Mouse (Mus musculus) kidney, postnatal 0 days (tissue): ENCODE data around the gene Ccz1. TPM values are rescaled to one million over a fixed set of nuclear protein-coding genes. Genes with fewer than 3 reads are reported as not detected.
"Not testable (repeated sequence)": the region's sequence is repeated elsewhere in the genome, so short reads cannot be mapped to it uniquely, and the experiment has no call there.

Experiments used
- ATAC-seq: fragments of 200-750 bp; cut with Nextera tagmentation; replicated peaks from 2 replicates; pipeline ENCODE4 v1.8.0; 2017; ENCODE audit warnings: low read depth, moderate number of reproducible peaks, moderate TSS enrichment, moderate library complexity; ENCODE audit not compliant: low FRiP score
- DNase-seq: peaks from one replicate; pipeline ENCODE4 v3.0.0-alpha.2; 2016; ENCODE audit warnings: low spot score
- H3K27ac ChIP-seq: fragments of 300-500 bp; sonication (generic); 2 replicates; pipeline ENCODE4 v1.5.1; 2014; ENCODE audit warnings: mild to moderate bottlenecking
- H3K27me3 ChIP-seq: fragments of 300-500 bp; sonication (generic); 2 replicates; pipeline ENCODE4 v1.6.1; 2014; ENCODE audit warnings: low read length, mixed read lengths; ENCODE audit not compliant: insufficient read depth
- H3K36me3 ChIP-seq: fragments of 300-500 bp; sonication (generic); 2 replicates; pipeline ENCODE4 v1.6.1; 2014; ENCODE audit warnings: low read length, mixed read lengths; ENCODE audit not compliant: insufficient read depth
- H3K4me1 ChIP-seq: fragments of 300-500 bp; sonication (generic); replicated peaks from 2 replicates; pipeline ENCODE4 v1.6.1; 2014; ENCODE audit warnings: antibody characterized with exemption, low read length, mixed read lengths; ENCODE audit not compliant: insufficient read depth
- H3K4me2 ChIP-seq: fragments of 300-500 bp; sonication (generic); 2 replicates; pipeline ENCODE4 v1.6.1; 2014; ENCODE audit warnings: mild to moderate bottlenecking, low read length, moderate library complexity, mixed read lengths
- H3K4me3 ChIP-seq: fragments of 300-500 bp; sonication (generic); replicated peaks from 2 replicates; pipeline ENCODE4 v1.5.1; 2014; ENCODE audit warnings: low read depth, low read length
- H3K9ac ChIP-seq: fragments of 300-500 bp; sonication (generic); 2 replicates; pipeline ENCODE4 v1.6.1; 2014; ENCODE audit warnings: low read depth, low read length
- H3K9me3 ChIP-seq: fragments of 300-500 bp; sonication (generic); replicated peaks from 2 replicates; pipeline ENCODE4 v1.6.1; 2016; ENCODE audit warnings: low read length, inconsistent platforms, mixed read lengths
- CTCF ChIP-seq: IDR thresholded peaks from 2 replicates; pipeline ENCODE4 v1.5.1; 2016; ENCODE audit warnings: antibody characterized with exemption, low read depth, mild to moderate bottlenecking, moderate library complexity
- WGBS: fragments of 180-500 bp; shearing (Covaris S2); extraction: QIAGEN DNeasy Blood & Tissue Kit; methylation state at CpG from one replicate; pipeline ENCODE4 v1.1.7; 2014; 5-methylcytosine and 5-hydroxymethylcytosine counted together
- polyA plus RNA-seq: library from polyadenylated mRNA; unstranded; fragments of >200 nt; fragmentation: Nextera tagmentation; extraction: Ambion mirVana; gene quantifications from 2 replicates; pipeline ENCODE4 v1.2.1, GENCODE M21; 2015

Gene Ccz1
- polyA plus RNA-seq, 1 experiment from 2014 or later, result 78.9 TPM

DNA sequence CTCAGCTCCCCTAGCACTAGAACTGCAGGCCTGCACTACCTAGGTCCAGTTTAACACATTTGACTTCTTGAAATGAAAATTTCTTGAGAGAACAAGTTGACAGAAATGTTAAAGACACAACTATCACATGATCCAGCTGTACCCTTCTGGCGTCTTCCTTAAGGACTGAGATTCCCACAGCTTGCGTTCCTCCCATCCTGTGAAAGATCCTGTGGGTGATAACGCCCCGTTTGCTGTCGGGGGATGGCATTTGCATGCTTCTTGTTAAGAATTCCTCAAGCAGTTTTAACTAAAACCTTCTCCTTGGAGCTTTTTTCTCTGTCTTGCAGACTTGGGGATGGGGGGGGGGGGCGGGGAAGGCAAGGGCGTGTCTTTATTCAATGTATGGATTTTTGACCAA lies 19.9 kb upstream of the Ccz1 start:
- Histone ChIP-seq H3K36me3 (no peaks in the 10 kb centered on the region), H3K4me1 (no peaks in the 10 kb centered on the region), H3K27ac (no peak overlapping the region), H3K27me3 (no peaks in the 10 kb centered on the region), H3K9me3 (no peaks in the 10 kb centered on the region), H3K9ac (no peak overlapping the region), H3K4me3 (no peak overlapping the region), H3K4me2 (no peak overlapping the region)
- ATAC-seq (no peak), DNase-seq (no peak)
- TF ChIP-seq CTCF, result no peak
- 59% methylated on average over 7 of the region's 7 CpGs for WGBS

DNA sequence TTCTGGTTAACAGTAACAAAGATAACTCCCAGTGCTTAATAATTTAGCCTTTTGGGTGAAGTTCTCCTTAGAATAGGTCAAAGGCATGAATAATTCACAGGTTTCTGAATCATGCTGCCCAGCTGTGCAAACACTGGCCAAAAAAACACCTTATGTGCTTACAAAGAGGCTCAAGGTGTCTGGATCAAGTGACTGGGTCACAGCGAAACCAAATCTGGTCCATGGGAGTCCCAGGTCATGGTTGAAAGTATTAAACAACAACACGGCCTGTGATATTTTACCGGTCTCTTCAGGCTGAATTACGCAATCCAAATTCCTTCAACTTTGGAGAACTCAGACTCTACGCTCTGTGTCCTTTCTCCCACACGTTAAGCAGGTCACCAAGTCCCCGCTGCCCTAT lies 17.8 kb upstream of the Ccz1 start:
- Histone ChIP-seq H3K4me2 (no peak overlapping the region), H3K36me3 (no peaks in the 10 kb centered on the region), H3K4me3 (no peak overlapping the region), H3K27ac (no peak overlapping the region), H3K27me3 (no peaks in the 10 kb centered on the region), H3K4me1 (no peaks in the 10 kb centered on the region), H3K9me3 (no peaks in the 10 kb centered on the region), H3K9ac (no peak overlapping the region)
- no peak for TF ChIP-seq CTCF
- DNase-seq, result peak; percentile 81
- WGBS, result 37% methylated on average over 7 of the region's 7 CpGs
- ATAC-seq, result no peak; the same call in 1 of the 2 replicates

DNA sequence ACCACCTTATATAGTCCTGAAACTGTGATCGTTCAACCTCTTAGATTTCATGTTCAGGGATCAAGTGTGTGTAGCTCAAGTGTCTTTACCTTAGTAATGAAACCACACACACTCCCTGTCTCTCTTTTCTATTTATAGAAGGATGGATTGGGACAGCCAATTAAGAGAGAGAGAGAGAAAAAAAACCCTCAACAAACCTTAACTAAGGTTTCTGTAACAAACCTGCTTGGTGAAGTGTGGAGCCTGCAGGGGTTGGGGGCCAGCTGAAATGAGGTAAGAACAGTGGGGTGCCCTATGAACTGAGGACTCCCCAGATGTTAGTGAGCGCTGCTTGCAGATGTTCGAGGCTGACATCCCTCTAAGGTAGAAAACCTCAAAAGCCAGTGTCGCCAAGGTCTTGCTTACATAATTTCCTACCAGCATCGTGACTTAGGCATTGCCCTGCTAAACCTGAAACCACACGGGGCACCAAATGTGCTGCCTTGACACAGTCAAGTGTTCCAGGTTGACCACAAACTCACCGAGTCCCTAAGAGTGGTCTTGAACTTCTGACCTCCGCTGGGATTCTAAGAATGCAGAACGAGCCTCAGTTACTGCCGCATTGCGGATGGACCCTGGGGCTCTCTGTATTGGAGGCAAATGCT lies 12.1 kb upstream of the Ccz1 start, which contains the start of gene Ocm:
TSS of gene Ocm (minus strand) at position 51 of the 644 bp plus-strand sequence.
- no peaks in the 10 kb centered on the region for H3K4me1 ChIP-seq
- no peaks in the 10 kb centered on the region for H3K36me3 ChIP-seq
- H3K27ac ChIP-seq, result no peak within 1 kb of the TSS
- no peak within 1 kb of the TSS for H3K4me2 ChIP-seq
- no peak within 1 kb of the TSS for H3K4me3 ChIP-seq
- 58% methylated on average over 11 of the region's 11 CpGs for WGBS
- no peak within 1 kb of the TSS for H3K9ac ChIP-seq
- H3K9me3 ChIP-seq, result no peaks in the 10 kb centered on the region
- ATAC-seq, result no peak
- no peaks in the 10 kb centered on the region for H3K27me3 ChIP-seq
- DNase-seq, result peak; percentile 32
- no peak for TF ChIP-seq CTCF

DNA sequence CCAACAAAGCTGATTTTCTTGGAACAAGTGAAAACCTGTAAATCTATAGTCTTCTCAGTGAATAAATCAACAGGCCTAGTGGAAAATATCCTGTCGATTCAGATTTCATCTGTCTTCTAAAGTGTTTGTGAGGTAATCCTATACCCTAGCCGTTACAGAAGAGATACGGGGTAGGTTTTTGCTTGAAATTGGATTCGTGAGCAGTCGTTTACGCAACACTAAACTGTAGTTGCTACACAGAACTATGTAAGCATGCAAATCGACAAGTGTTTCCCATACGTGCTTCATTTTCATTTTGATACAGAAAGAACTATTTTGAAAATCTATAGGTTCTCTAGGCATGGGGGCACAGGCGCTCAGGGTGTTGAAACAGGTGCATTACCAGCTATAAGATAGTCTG lies 1.2 kb upstream of the Ccz1 start:
- no peak overlapping the region for H3K27ac ChIP-seq
- ATAC-seq (no peak), DNase-seq (no peak)
- peaks cover 15% of the 10 kb centered on the region for H3K36me3 ChIP-seq
- H3K9me3 ChIP-seq, result no peaks in the 10 kb centered on the region
- H3K4me3 ChIP-seq, result no peak overlapping the region
- no peak overlapping the region for H3K9ac ChIP-seq
- H3K4me1 ChIP-seq, result no peaks in the 10 kb centered on the region
- no peak for TF ChIP-seq CTCF
- 49% methylated on average over 9 of the region's 9 CpGs for WGBS
- H3K27me3 ChIP-seq, result no peaks in the 10 kb centered on the region
- H3K4me2 ChIP-seq, result no peak overlapping the region

DNA sequence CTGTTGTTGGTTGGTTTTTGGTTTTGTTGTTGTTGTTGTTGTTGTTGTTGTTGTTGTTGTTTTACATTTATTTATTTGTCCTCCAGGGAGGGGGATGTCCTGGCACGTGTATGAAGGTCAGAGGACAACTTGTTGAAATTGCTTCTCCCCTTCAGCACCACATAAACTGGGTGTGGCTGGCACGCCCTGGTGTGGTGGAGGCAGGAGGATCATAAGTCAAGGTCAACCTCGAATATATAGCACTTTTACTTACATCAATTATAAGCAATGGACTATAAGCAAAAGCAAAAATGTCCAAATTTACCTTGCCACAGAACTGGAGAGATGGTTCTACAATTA lies 604 bp upstream of the Ccz1 start:
- TF ChIP-seq CTCF, result no peak
- 67% methylated on average over 3 of the region's 3 CpGs for WGBS
- Histone ChIP-seq H3K27me3 (no peaks in the 10 kb centered on the region), H3K4me3 (no peak overlapping the region), H3K9ac (no peak overlapping the region), H3K36me3 (peaks cover 20% of the 10 kb centered on the region), H3K4me1 (no peaks in the 10 kb centered on the region), H3K27ac (no peak overlapping the region), H3K4me2 (peak overlapping the region; percentile 58; the same call in 1 of the 2 replicates), H3K9me3 (no peaks in the 10 kb centered on the region)
- peak; percentile 5; the same call in 1 of the 2 replicates for ATAC-seq
- DNase-seq, result no peak

DNA sequence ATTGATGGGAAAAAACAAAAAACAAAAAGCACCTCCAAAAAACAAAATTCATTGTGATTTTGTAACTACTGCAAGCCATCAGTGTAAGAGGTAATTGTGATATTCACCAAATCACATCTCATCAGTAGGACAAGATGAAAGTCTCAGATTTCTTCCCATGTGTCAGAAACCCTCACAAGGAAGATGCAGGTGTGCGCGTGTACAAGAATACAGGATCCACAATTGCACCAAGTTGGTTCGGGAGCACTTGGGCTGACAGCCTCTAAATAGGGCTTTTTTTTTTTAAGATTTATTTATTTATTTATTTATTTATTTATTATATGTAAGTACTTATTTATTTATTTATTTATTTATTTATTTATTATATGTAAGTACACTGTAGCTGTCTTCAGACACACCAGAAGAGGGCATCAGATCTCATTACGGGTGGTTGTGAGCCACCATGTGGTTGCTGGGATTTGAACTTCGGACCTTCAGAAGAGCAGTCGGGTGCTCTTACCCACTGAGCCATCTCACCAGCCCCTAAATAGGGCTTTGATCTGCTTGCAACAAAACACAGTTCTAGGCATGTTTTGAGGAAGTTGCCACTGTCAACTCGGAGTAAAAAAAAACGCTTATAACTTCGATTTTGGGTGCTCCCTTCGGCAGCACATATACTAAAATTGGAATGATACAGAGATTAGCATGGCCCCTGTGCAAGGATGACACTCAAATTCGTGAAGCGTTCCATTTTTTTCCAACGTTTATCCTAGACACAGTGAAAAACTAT lies 1.1 kb downstream of the Ccz1 start:
- 65% methylated on average over 12 of the region's 13 CpGs for WGBS
- Histone ChIP-seq H3K4me2 (peak overlapping the region; percentile 58), H3K4me3 (peak overlapping the region; percentile 69), H3K36me3 (peaks cover 32% of the 10 kb centered on the region)
- not testable (repeated sequence) for H3K27ac ChIP-seq, ATAC-seq, H3K9ac ChIP-seq, DNase-seq, H3K27me3 ChIP-seq, H3K9me3 ChIP-seq, H3K4me1 ChIP-seq
